Mouse (Mus musculus) thymus, postnatal 10 days (tissue): ENCODE data around the gene Cckar.
"Not testable (repeated sequence)": the region's sequence is repeated elsewhere in the genome, so short reads cannot be mapped to it uniquely, and the experiment has no call there.

Experiments used
- DNase-seq, 2 experiments: peaks; one replicate each; pipeline ENCODE4 v3.0.0; 2021; ENCODE audit warnings: low spot score in 2 of 2

Gene Cckar

DNA sequence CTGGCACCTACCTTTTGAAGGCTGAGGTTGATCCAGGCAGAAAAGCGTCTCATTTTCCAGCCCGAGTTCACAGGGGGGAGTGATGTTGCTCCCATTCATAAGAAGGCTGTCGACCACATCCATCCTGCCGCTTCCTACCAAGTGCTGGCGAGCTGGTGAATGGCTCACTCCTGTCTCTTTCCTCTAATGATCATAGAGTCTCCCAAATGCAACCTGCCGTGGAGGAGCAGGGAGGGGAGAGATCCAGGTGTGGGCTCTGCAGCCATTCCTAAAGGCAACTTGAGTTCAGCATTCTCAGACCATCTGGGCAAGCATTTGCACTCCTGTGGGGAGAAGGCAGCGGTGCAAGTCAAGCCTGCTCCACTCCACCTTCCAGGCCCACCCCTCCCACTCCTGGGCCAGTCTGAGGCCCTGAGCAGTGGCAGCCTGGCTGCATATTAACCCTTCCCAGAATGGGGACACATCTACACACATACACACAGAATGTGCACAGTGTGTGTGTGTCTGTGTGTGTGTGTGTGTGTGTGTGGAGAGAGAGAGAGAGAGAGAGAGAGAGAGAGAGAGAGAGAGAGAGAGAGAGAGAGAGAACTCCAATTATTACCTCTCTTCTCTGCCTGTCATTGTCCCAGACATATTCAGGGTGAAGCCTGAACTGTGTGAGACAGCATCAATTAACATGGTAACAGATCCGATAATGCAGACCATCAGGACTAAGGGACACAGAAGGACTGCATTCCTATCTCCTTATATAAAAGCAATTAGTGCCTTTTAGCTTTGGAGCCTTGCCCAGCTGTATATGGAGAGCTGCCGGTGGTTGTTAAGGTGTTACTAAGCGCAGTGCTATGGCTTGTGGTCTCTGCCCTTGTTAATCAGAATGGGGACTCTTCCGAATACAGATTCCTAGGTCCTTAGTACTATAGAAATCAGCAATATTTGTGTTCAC lies at the start of gene Cckar:
Cckar (minus strand) TSS at position 471 of the 943 bp plus-strand sequence.
- DNase-seq = no peak

DNA sequence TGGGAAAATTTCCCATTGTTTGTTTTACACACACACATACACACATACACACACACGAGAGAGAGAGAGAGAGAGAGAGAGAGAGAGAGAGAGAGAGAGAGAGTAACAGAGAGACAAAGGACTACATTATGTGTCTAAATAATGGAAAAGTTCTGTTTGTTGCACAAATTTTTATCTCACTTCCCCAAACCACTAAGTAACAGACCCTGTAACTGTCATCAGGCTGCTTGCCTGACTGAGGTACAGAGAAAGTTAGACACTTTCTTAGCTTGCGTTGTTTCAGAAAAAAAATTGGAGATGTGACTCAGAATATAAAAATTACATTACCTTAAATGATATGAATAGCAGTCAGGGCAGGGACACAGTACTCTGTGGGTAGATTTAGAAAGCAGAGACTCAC lies 36.6 kb upstream of the Cckar start:
- DNase-seq = no peak

DNA sequence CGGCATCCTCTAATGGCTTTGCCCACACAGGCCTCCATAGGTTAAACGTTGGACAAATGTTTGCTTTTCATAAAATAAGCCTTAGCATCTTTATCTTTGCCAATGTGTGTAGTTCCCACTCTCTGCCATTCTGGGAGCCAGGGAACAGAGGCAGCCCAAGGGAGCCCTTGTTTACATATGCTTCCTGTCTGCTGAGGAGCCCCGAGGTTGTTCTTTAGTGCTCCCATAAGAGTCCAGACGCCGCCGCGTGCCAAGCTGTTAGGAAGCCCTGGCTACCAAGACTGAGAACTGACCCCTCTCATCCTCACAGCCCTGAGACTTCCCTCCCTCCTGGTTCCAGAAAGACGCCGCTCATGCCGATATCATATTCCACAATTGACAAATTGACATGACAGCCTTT lies 25.4 kb upstream of the Cckar start:
- no peak for DNase-seq

DNA sequence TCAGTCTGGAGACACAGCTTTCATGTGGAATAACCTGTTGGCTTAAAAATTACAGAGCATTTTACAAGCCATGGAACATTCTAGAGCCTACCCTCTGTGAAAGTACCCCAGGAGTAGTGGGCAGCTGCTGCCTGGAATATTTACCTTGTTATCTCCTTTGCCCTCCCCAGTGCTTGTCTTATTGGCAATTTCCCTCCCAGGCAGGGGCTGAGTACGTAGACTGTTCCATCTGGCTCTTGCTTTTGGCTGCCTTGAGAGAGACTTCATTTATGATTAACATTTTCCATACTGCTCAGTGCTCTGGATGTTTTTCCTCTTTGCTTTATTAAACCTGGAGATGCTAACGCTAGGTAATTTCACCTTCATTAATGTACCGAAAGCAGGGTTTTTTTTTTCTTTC lies 20.1 kb upstream of the Cckar start:
- DNase-seq = no peak

DNA sequence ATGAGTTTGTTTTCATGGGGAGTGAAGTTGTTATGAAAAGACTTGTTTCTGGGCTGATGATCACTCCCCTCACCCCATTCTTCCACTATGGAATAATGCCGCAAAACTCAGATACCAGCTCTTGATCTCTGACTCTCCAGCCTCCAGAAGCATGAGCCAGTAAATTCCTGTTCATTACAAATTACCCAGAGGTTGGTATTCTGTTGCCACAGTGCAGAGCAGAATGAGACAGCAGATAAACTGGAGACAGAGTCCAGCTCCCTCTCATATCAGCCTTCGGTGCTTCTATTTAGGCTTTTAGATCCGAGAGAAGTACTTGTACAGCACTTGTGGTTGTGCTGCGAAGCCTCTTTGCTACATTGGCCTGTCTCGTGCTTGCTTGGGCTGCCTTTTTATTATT lies 18.5 kb upstream of the Cckar start:
- no peak for DNase-seq

DNA sequence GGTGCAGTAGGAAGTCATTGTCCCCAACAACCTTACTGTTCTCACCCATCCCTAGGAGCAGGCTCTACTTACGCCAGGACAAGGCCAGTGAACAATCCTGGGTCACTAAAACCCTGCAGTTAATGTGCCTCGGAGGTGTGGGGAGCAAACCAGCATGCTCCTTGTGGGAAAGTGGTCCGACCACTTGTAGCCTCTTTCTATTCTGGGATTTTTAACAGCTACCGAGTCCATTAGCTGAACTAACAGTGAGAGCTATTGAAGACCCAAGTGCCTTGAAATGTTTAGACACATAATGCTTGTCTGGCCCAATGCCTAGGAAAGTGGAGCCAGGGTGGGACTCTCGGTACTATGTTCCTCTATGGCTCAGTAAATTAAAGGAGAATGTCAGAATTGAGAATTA lies 9.0 kb upstream of the Cckar start:
- no peak for DNase-seq

DNA sequence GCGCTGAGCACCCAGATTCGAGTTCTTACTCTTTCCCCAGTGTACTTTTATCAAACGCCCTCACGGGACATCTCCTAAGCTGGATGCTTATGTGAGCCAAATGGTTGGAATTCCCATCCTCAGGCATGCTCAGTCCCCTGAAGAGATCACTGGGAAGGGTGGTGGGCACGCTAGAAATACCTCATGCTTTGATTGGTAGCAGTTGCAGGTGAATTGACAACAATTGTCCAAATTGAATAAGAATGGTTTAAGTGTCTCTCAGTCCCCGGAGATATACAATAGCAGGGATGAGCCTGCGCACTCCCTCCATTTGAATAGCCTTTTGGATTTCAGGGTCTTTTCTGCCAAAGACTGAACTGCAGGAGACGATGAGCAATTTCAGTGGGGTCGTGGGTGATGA lies 3.8 kb upstream of the Cckar start:
- DNase-seq = no peak

DNA sequence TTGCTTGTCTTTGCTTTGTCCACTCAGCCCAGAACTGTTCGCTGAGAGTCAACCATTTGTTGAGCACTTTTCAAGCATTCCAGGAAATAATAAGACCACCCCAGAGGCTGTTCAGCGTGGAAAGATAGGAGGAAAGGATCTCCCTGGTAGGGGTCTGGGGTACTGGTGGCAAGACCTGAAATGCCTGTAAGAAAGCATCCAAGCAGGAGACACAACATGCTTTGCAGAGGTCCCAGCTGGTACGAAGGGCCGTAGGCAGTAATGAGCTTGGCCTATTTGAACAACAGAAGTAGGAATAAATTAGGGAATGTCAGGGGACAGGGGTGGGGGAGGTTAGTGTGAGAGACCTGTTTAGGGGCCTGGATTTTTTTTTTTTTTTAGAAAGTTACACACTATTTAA lies 686 bp upstream of the Cckar start:
- no peak for DNase-seq

DNA sequence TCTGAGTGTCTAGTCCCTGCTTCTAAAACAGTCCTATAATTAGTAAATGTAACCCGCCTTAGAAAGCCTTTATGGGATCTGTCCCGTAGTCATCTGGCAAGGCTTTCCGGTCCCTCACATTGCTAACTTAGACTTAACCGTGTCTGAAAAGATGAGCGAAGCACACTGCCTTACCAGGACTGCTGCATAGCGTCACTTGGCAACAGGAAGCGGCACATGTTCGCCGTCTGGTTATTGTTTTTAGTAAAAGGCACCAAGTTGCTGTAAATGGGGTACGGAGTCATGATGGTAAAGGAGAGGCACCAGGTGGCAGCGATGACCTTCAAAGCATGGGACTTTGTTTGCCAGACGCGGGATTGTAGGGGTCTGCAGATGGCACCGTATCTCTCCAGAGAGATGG lies 4.8 kb downstream of the Cckar start:
- DNase-seq = no peak

DNA sequence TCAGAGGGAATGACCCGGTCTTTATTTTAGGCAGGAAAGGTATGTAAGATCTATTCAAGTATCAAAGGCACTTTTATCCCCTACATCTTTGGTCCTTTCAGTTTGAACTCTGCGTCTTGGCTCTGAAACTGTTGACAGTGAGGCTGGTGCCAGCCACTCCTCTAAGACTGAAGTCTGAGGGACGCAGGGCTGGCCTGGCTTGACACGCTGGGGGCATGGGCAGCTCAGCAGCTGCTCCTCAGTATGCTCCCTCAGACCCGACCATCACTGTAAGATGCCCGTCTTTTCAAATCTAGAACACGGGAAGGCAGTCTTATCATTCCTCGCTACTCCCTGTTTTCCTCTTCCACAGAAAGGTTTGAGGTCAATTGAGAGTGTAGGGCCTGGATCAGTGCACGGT lies 9.7 kb downstream of the Cckar start:
- DNase-seq = no peak

DNA sequence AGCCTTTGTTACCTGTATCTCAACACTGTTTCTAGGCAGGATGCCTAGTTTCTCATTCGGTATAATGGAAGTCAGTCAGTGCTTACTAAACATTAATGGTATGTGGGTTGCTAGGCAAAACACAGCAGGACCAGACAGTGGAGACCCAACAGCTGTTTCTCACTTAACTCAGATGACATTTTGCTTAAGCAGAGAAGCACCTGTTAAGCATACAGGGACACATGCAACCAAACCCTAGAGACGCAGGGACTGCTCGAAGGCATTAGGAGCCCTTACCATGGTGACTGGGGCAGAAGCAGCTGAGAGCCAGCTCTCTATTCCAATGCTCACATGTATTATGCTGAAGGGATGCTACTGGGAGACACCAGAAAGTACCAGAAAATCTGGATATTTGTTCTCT lies 10.8 kb downstream of the Cckar start:
- DNase-seq = no peak

DNA sequence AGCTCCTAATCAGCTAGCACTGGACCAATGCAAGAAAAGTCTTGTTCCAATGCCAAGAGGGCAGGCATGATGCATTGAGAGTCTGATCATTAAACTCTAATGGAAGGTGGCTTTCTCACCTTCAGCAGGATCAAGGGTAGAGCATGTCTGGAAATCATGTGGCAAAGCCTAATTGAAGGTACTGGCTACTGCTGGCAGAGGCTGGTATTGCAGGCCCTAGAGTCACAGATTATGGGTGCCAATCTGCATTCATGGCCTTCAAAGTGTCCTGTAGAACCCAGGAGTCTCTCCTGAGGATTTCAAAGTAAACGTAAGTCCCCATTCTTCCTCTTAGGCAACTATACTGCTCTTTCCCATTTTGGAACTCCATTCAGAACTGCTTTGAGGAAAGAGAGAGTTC lies 14.8 kb downstream of the Cckar start:
- no peak for DNase-seq

DNA sequence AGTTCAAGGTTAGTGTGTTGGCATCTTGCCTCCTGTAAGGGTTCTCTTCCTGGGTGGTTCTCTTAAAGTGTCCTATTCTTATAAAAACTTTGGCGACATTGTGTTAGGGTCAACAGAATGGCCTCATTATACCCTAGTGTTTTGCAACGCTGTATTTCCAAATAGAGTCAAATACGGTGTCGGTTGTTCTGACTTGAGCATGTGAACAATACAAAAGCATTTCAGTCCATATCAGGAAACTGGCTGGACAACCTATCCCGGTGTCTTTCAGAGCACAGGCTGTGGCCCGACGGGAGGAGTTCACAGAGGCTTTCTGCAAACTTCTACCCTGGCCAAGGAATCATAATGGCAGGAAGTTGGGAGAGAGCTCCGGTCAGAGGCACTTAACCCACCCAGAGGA lies 15.4 kb downstream of the Cckar start:
- no peak for DNase-seq

DNA sequence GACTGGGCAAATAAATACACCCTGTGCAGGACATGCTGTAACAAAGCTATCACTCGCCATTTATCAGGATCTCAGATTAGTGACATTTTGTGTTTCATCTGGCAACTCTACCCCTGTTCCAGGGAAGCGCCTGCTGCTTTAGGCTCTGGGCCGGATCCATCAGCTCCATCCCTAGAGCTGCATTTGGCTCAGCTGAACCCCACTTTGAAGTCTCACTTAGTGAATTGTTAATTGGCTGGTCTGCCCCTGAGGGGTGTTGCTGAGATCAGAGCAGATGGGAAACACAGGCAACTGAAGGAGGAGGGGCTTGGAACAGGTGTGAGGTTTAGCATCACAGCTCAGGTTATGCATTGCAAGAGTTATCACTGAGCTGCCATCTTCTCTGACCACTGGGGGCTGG lies 15.9 kb downstream of the Cckar start:
- no peak for DNase-seq

DNA sequence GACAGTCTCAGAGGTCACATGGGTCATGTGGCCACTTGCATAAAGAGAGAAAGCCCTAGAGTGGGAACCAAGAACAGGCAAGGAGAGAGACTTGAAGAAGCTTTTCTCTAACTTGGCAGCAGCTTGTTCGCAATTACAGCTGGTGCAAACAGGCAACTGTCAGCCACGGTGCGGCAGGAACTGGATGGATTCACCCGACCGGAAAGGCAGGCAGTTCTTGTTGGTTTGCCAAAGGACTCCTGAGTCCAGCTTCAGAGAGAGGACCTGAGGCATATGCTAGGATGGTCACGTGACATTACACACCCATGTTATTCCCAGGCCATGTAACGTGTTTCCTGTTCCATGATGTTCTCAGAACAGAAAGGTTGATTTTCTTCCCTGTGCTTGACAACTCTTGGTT lies 19.2 kb downstream of the Cckar start:
- DNase-seq = no peak

DNA sequence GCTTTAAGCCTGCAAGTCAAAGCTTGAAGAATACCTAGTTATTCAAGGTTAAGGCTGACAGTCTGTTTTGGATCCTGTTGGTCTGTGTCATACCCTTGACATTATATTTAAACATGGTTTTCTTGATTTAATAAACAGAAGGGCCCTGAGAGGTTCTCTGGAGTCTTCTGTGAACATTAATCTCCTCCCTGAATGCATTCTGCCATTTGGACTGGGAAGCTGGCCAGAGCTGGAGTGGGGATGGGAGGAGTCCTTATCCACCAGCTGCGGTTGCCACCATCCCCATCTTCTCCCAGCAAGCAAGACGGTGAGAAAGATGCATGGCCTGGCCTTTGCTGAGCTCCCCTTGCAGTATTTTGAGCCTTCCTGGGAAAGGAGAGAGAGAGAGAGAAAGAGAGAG lies 21.1 kb downstream of the Cckar start:
- DNase-seq = no peak

DNA sequence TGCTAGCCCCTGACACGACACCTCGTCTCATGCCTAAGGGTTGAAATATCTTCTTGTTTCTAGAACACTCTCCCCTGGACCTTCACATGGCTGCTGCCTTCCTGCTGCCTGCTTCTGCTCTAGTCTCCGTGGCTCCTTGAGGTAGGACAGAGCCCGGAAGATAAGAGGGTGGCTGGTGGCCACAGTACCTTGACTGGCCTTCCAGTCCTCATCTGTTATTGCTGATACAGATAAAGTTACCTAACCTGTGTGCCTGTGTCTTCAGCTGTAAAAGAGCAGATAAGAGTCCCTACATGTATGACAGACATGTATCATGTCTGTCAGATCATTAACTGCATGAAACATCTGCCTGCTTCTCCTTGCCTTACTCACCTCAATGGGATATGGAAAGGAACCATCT lies 21.9 kb downstream of the Cckar start:
- no peak for DNase-seq

DNA sequence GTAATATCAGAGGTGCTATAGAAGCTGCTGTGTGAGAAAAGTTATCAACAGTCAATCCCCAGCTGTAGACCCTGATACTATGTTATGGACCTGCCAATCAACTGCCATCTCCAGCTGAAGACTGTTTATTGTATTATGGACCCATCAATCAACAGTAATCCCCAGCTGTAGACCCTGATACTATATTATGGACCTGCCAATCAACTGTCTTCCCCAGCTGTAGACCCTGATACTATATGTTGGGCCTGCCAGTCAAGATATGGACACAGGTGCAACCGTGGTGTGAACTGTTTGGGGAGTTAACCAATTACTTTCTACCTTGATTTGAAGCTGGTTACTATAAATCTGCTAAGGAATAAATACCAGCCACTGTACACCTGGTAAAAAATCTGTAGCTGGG lies 23.1 kb downstream of the Cckar start:
- DNase-seq = no peak

DNA sequence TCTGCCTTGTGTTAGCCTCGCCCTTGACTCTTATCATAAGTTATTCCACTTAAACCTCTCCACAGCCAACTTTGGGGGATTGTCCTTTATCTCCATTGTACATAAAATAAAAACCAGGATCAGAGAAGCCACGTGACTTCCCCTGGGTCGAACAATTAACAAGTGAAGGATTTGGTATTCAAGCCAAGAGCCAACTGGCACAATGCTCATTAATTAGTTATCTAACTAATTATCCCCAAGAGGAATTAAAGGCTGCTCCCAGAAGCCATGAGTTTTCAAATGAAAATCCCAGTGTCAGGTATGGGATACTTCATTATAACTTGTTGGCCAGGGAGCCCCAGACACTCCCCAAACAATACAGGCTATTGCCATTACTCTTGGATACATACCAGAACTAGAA lies 23.6 kb downstream of the Cckar start:
- DNase-seq = no peak

DNA sequence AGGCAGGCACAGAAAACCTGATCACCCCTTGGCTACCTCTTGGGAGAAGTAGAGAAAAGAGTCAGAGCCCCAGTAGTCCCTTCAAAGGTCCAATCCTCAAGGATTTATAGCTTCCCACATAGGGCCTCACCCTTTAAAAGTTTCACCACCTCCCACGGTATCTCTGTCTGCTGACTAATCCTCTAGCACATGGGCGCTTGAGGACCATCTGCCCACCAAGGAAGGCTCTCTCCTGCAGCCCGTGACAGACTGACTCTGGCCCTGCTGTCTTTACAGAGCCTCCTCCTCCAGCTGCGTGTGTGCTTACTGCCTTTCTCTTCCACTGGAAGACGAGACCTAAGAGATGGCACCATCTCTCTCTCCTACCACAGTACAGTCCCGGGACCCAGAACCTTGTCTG lies 27.9 kb downstream of the Cckar start:
- no peak for DNase-seq

DNA sequence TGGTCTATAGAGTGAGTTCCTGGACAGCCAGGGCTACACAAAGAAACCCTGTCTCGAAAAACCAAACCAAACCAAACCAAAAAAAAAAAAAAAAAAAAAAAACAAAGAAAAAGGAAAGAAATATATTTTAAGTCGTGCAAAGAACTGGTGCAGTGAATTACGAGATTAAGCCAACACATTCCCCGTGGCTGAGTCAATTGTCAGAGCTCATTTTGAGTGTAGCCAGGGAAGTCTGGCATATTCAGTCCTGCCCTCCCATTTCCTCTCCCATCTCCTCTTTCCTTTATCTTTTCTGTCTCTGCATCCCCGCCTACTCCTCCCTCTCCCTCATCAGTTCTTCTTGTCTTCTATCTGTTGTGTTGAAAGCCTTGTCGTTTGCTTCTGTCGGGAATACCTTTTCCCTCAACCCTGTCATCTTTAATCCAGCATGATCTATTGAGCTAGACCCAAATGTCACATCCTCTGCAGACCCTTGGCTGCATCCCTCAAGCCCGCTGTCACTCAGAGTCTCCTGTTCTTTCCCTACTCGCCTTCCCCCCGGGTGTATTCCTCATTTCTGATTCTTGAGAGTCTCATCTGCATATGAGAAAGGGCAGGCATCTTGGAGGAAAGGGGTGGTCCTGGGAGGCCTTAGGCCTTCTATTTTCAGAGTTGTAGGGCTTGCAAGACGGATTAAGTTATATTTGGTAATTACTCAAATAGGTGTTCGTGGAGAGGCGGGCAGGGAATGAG lies 29.3 kb downstream of the Cckar start:
- DNase-seq = no peak

DNA sequence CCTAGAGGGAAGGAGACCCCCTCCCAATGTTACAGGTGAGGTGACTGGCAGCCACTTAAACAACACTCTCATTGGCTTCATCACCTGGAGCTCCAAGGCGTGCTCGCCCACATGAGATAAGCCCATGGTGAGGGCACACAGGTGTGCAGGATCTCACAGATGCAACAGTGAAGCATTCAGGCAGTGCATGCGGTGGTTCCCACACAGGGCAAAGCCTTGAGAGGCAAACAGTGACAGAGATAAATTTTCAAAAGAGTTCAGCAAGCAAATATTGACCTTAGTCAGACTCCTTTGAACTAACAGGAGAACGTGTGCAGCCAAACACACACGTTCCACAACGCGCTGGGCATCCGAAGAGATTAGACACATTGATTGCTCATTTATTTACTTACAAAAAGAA lies 30.8 kb downstream of the Cckar start:
- DNase-seq = no peak

DNA sequence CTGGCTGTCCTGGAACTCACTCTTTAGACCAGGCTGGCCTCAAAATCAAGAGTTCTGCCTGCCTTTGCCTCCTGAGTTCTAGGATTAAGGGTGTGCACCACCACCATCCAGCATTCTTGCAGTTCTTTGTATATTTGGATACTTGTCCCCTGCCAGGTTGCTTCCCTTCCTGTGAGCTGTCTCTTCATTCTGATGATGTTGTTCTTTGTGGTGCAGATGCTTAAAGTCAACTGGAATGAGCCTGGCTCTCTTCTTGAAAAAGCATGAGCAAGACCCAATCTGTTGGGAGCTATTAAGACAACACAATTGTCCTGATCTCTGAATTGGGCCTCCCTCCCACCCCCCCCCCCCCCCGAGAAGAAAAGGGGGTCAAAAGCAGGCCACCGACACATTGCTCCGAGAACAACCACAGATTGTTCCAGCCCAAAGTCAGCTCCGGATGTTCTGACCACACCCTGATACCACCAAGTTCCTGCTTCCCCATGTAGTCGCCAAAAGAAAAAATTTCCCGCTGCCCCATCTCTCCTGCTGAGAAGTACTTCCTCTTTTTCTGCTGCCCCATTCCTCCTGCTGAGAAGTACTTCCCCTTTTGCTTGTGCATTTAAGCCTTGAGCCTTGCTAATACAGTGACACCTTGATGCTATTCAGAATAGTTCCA lies 33.9 kb downstream of the Cckar start:
- not testable (repeated sequence) for DNase-seq
